Mouse (Mus musculus): ENCODE data around the gene Rnft1. TPM values are rescaled to one million over a fixed set of nuclear protein-coding genes. Genes with fewer than 3 reads are reported as not detected.

Gene Rnft1
- polyA plus RNA-seq, 1 experiment = 8.2 TPM

DNA sequence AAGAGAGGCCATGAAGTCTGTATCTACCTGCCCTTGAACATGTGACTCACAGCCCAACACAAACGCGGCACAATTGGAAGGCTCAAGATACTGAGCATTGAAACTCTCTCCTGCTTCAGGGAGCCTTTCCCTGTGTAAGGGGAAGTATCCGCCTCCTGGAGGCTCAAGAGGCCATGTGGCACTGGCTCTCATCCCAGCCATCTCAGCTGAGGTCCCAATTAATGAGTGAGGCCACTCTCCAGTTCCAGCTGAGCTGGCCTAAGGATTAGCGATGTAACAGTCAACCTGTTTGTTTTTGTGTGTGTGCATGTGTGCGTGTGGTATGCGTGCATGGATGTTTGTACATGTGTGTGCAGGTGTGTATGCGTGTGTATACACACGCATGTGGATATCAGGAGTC, 16.1 kb upstream of the Rnft1 start:
- H3K79me2 ChIP-seq (ENCODE audit: control insufficient read depth, insufficient read depth) = no peaks in the 10 kb centered on the region
- no peaks in the 10 kb centered on the region for H3K36me3 ChIP-seq (ENCODE audit: control insufficient read depth, insufficient read depth)
- no peak overlapping the region for H3K4me2 ChIP-seq (ENCODE audit: low read depth)
- no peak for TF ChIP-seq USF1 (IDR thresholded peaks at IDR 0.05; ENCODE audit: low read depth)
- no peak for TF ChIP-seq POLR2AphosphoS2 (IDR thresholded peaks at IDR 0.05; ENCODE audit: insufficient read length, low read depth)
- no peak for TF ChIP-seq TCF3 (IDR thresholded peaks at IDR 0.05; ENCODE audit: insufficient read length, low read depth)
- TF ChIP-seq E2F4 (IDR thresholded peaks at IDR 0.05; ENCODE audit: insufficient read depth) = no peak
- no peak for TF ChIP-seq MYOD1 (IDR thresholded peaks at IDR 0.05; ENCODE audit: control insufficient read depth in 1 of 3, insufficient read length in 2 of 3, low read depth in 2 of 3)
- TF ChIP-seq POLR2A (IDR thresholded peaks at IDR 0.05; ENCODE audit: insufficient read length, low read depth) = no peak
- TF ChIP-seq TCF12 (IDR thresholded peaks at IDR 0.05; ENCODE audit: insufficient read depth, poor library complexity, severe bottlenecking) = no peak
- TF ChIP-seq MYOG (IDR thresholded peaks at IDR 0.05; ENCODE audit: control insufficient read depth in 1 of 3, insufficient read depth in 1 of 3, insufficient read length in 2 of 3, low read depth in 2 of 3) = no peak
- TF ChIP-seq SRF (IDR thresholded peaks at IDR 0.05; ENCODE audit: control insufficient read depth, insufficient read length, low read depth) = no peak
- no peak overlapping the region for H3K4me3 ChIP-seq
- no peaks in the 10 kb centered on the region for H3K27me3 ChIP-seq (ENCODE audit: control insufficient read depth, insufficient read depth, insufficient read length)
- no peak overlapping the region for H3ac ChIP-seq (ENCODE audit: control insufficient read depth, insufficient read length)

DNA sequence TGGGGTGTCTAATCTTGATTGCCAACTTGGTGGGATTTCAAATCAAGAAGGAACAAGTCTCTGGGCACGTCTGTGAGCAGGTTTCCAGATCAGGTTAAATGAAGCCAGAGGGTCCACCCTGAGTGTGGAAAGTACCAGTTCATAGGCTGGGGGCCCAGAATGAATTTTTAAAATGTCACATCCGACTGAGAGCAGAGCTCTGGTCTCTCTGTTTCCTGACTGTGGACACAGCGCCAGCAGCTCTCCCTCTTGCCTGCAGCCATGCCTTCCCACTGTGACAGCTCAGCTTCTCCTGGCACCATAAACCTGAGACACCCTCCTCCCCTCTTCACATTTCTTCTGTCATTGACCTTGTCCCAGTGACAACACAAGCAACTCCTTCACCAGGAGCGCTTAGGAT, 15.5 kb upstream of the Rnft1 start:
- no peak overlapping the region for H3K4me3 ChIP-seq
- H3K79me2 ChIP-seq (ENCODE audit: control insufficient read depth, insufficient read depth) = no peaks in the 10 kb centered on the region
- no peak overlapping the region for H3ac ChIP-seq (ENCODE audit: control insufficient read depth, insufficient read length)
- no peaks in the 10 kb centered on the region for H3K36me3 ChIP-seq (ENCODE audit: control insufficient read depth, insufficient read depth)
- TF ChIP-seq TCF3 (IDR thresholded peaks at IDR 0.05; ENCODE audit: insufficient read length, low read depth) (no peak), TCF12 (IDR thresholded peaks at IDR 0.05; ENCODE audit: insufficient read depth, poor library complexity, severe bottlenecking) (no peak), USF1 (IDR thresholded peaks at IDR 0.05; ENCODE audit: low read depth) (no peak), MYOG (IDR thresholded peaks at IDR 0.05; ENCODE audit: control insufficient read depth in 1 of 3, insufficient read depth in 1 of 3, insufficient read length in 2 of 3, low read depth in 2 of 3) (no peak), CEBPB (IDR thresholded peaks at IDR 0.05; ENCODE audit: insufficient read depth, poor library complexity, severe bottlenecking) (no peak), POLR2A (IDR thresholded peaks at IDR 0.05; ENCODE audit: insufficient read length, low read depth) (no peak), REST (IDR thresholded peaks at IDR 0.05; ENCODE audit: insufficient read depth, insufficient read length) (no peak), POLR2AphosphoS2 (IDR thresholded peaks at IDR 0.05; ENCODE audit: insufficient read length, low read depth) (no peak)
- H3K27me3 ChIP-seq (ENCODE audit: control insufficient read depth, insufficient read depth, insufficient read length) = no peaks in the 10 kb centered on the region
- no peak overlapping the region for H3K4me2 ChIP-seq (ENCODE audit: low read depth)

DNA sequence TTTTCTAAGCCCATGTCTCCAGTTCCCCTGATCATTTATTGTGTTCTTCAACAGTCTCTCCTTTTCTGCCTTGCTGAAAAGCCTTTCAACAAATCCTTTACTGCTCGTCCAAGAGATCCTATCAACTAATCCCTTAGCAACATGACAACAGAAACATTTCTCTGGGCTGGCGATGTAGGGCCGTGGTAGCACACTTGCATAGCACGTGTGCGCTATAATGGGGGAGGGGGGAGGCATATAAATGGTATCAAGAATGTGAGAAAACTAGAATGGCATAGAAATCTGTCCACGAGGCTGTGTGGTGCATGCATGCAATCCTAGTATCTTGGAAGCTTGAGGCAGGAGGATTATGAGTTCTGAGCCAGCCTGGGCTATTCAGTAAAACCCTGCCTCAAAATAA, 12.7 kb upstream of the Rnft1 start:
- TF ChIP-seq SRF (IDR thresholded peaks at IDR 0.05; ENCODE audit: control insufficient read depth, insufficient read length, low read depth) (no peak), MYOD1 (IDR thresholded peaks at IDR 0.05; ENCODE audit: control insufficient read depth in 1 of 3, insufficient read length in 2 of 3, low read depth in 2 of 3) (no peak), POLR2AphosphoS2 (IDR thresholded peaks at IDR 0.05; ENCODE audit: insufficient read length, low read depth) (no peak), MAX (IDR thresholded peaks at IDR 0.05; ENCODE audit: low read depth) (no peak), USF1 (IDR thresholded peaks at IDR 0.05; ENCODE audit: low read depth) (no peak), MYOG (IDR thresholded peaks at IDR 0.05; ENCODE audit: control insufficient read depth in 1 of 3, insufficient read depth in 1 of 3, insufficient read length in 2 of 3, low read depth in 2 of 3) (no peak), REST (IDR thresholded peaks at IDR 0.05; ENCODE audit: insufficient read depth, insufficient read length) (no peak), TCF12 (IDR thresholded peaks at IDR 0.05; ENCODE audit: insufficient read depth, poor library complexity, severe bottlenecking) (no peak), POLR2A (IDR thresholded peaks at IDR 0.05; ENCODE audit: insufficient read length, low read depth) (no peak), CEBPB (IDR thresholded peaks at IDR 0.05; ENCODE audit: insufficient read depth, poor library complexity, severe bottlenecking) (no peak), TCF3 (IDR thresholded peaks at IDR 0.05; ENCODE audit: insufficient read length, low read depth) (no peak), E2F4 (IDR thresholded peaks at IDR 0.05; ENCODE audit: insufficient read depth) (no peak)
- Histone ChIP-seq H3K27me3 (ENCODE audit: control insufficient read depth, insufficient read depth, insufficient read length) (no peaks in the 10 kb centered on the region), H3K4me3 (no peak overlapping the region), H3K4me2 (ENCODE audit: low read depth) (no peak overlapping the region), H3ac (ENCODE audit: control insufficient read depth, insufficient read length) (no peak overlapping the region), H3K36me3 (ENCODE audit: control insufficient read depth, insufficient read depth) (no peaks in the 10 kb centered on the region), H3K79me2 (ENCODE audit: control insufficient read depth, insufficient read depth) (no peaks in the 10 kb centered on the region)

DNA sequence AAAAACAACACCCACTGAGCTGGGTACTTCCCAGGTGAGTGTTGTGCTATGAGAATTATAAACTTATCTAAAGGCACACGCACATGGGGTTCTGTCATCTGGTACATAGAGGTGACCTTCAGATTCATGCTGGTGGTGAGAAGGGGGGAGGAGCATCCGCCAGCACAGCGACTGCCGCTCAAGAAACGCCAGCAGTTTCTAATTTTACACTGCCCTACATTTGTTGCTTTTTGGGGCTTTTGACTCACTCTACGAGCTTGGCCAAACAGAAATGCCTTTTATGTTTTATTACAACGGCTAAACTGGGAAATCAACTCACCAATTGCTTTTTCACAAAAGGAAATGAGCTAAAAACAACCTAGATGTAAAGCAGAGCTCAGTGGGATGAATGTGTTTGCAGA, 11.7 kb upstream of the Rnft1 start:
- no peaks in the 10 kb centered on the region for H3K36me3 ChIP-seq (ENCODE audit: control insufficient read depth, insufficient read depth)
- H3ac ChIP-seq (ENCODE audit: control insufficient read depth, insufficient read length) = no peak overlapping the region
- H3K4me2 ChIP-seq (ENCODE audit: low read depth) = peak overlapping the region; percentile 88
- TF ChIP-seq POLR2A (IDR thresholded peaks at IDR 0.05; ENCODE audit: insufficient read length, low read depth) (no peak), CEBPB (IDR thresholded peaks at IDR 0.05; ENCODE audit: insufficient read depth, poor library complexity, severe bottlenecking) (no peak), USF1 (IDR thresholded peaks at IDR 0.05; ENCODE audit: low read depth) (no peak), MYOG (IDR thresholded peaks at IDR 0.05; ENCODE audit: control insufficient read depth in 1 of 3, insufficient read depth in 1 of 3, insufficient read length in 2 of 3, low read depth in 2 of 3) (no peak), SRF (IDR thresholded peaks at IDR 0.05; ENCODE audit: control insufficient read depth, insufficient read length, low read depth) (no peak), REST (IDR thresholded peaks at IDR 0.05; ENCODE audit: insufficient read depth, insufficient read length) (no peak), TCF12 (IDR thresholded peaks at IDR 0.05; ENCODE audit: insufficient read depth, poor library complexity, severe bottlenecking) (no peak), E2F4 (IDR thresholded peaks at IDR 0.05; ENCODE audit: insufficient read depth) (no peak)
- H3K79me2 ChIP-seq (ENCODE audit: control insufficient read depth, insufficient read depth) = no peaks in the 10 kb centered on the region
- no peak overlapping the region for H3K4me3 ChIP-seq
- H3K27me3 ChIP-seq (ENCODE audit: control insufficient read depth, insufficient read depth, insufficient read length) = no peaks in the 10 kb centered on the region

DNA sequence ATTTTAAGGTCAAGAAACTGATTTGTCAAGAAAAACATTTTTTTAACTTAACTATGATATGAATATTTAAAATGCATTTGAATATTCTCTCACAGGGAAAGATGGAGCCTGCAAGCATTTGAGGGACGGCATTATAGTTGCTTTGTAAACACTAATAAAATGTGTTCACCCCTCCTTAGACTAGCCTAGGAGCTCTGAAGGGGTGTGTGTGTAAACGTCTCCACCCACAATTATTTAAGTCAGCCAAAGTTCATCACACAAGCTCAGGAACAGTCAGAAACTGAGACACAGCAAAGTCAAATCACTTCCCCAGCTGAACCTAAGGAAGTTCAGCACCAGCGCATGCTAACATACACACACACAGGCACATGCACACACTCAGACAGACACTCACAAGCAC, 10.9 kb upstream of the Rnft1 start:
- Histone ChIP-seq H3K27me3 (ENCODE audit: control insufficient read depth, insufficient read depth, insufficient read length) (no peaks in the 10 kb centered on the region), H3K79me2 (ENCODE audit: control insufficient read depth, insufficient read depth) (no peaks in the 10 kb centered on the region), H3K4me3 (no peak overlapping the region), H3K36me3 (ENCODE audit: control insufficient read depth, insufficient read depth) (no peaks in the 10 kb centered on the region), H3K4me2 (ENCODE audit: low read depth) (peak overlapping the region; percentile 88), H3ac (ENCODE audit: control insufficient read depth, insufficient read length) (no peak overlapping the region)
- TF ChIP-seq E2F4 (IDR thresholded peaks at IDR 0.05; ENCODE audit: insufficient read depth) (no peak), MYOG (IDR thresholded peaks at IDR 0.05; ENCODE audit: control insufficient read depth in 1 of 3, insufficient read depth in 1 of 3, insufficient read length in 2 of 3, low read depth in 2 of 3) (no peak), SRF (IDR thresholded peaks at IDR 0.05; ENCODE audit: control insufficient read depth, insufficient read length, low read depth) (no peak), USF1 (IDR thresholded peaks at IDR 0.05; ENCODE audit: low read depth) (no peak)
